Mouse (Mus musculus) G1E (cell line): Measurements from ENCODE around the gene Fadd. TPM values are rescaled to one million over a fixed set of nuclear protein-coding genes. Genes with fewer than 3 reads are reported as not detected.

Experiments
- ATAC-seq: 2 replicates; pipeline ENCODE4 v1.8.0; 2016; ENCODE audit warnings: mild to moderate bottlenecking; ENCODE audit not compliant: insufficient number of reproducible peaks, poor library complexity, low FRiP score, severe bottlenecking; ENCODE audit errors: extremely low read depth
- DNase-seq: peaks from one replicate; pipeline ENCODE4 v3.0.0; 2012; ENCODE audit warnings: low spot score
- H3K27me3 ChIP-seq: 2 replicates; pipeline ENCODE4 v1.6.1; 2012; ENCODE audit warnings: mild to moderate bottlenecking, low read length, inconsistent platforms; ENCODE audit not compliant: insufficient read depth
- H3K36me3 ChIP-seq: replicated peaks from 2 replicates; pipeline ENCODE3; 2012; ENCODE audit warnings: mild to moderate bottlenecking, inconsistent platforms
- H3K4me1 ChIP-seq: 2 replicates; pipeline ENCODE4 v1.6.1; 2012; ENCODE audit warnings: low read depth, low read length, inconsistent platforms, mixed read lengths; ENCODE audit not compliant: insufficient read depth
- H3K4me3 ChIP-seq: 2 replicates; pipeline ENCODE4 v1.5.1; 2012; ENCODE audit warnings: low read depth, mild to moderate bottlenecking, inconsistent platforms, low read length, moderate library complexity, mixed read lengths
- H3K9me3 ChIP-seq: replicated peaks from 2 replicates; pipeline ENCODE4 v1.6.1; 2012; ENCODE audit warnings: inconsistent platforms
- CTCF ChIP-seq: IDR thresholded peaks from 2 replicates; pipeline ENCODE4 v1.5.1; 2012; ENCODE audit warnings: low read depth, low read length, inconsistent platforms, mixed read lengths
- GATA1 ChIP-seq: IDR thresholded peaks from 2 replicates; pipeline ENCODE4 v1.6.1; 2012; ENCODE audit warnings: borderline replicate concordance, low read length, inconsistent platforms, mixed read lengths
- GATA2 ChIP-seq: IDR thresholded peaks from 2 replicates; pipeline ENCODE4 v1.6.1; 2012; ENCODE audit warnings: low read depth, low read length, inconsistent platforms, borderline replicate concordance
- POLR2AphosphoS5 ChIP-seq: IDR thresholded peaks from 2 replicates; pipeline ENCODE4 v1.6.1; 2012; ENCODE audit warnings: low read depth, low read length, inconsistent platforms; ENCODE audit not compliant: insufficient replicate concordance
- TAL1 ChIP-seq: conservative IDR thresholded peaks from 2 replicates; pipeline ENCODE4 v1.6.1; 2012; ENCODE audit warnings: low read depth, low read length, inconsistent platforms, mixed read lengths
- polyA plus RNA-seq: library from polyadenylated mRNA; stranded (reverse); fragments of >175 nt; gene quantifications from 2 replicates; pipeline ENCODE4 v1.2.3, GENCODE M21; 2012
- total RNA-seq, 2 experiments: library from RNA; stranded (forward) in 1 of 2; stranded (reverse) in 1 of 2; fragments of 200-1000 nt in 1 of 2; fragments of >200 nt in 1 of 2; fragmentation: Nextera tagmentation in 1 of 2; gene quantifications; 2 replicates each; pipeline ENCODE4 v1.2.3; 2014 to 2017

Fadd gene
- total and polyA plus RNA-seq, 3 experiments = 4.5 to 9.7 (median 8.0) TPM

DNA sequence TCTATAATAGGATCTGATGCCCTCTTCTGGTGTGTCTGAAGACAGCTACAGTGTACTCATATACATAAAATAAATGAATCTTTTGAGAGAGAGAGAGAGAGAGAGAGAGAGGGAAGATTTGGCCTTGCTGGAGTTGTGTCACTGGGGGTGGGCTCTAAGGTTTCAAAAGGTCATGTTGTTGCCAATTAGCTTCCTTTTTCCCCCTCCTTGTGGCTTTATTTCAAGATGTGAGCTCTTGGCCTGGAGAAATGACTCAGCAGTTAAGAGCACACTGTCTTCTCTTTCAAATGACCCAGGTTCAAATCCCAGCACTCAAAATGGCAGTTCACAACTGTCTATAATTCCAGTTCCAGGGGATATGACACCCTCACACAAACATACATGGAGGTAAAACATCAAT is 14.2 kb downstream of the Fadd start:
- no peak for DNase-seq
- H3K4me3 ChIP-seq = no peak overlapping the region
- H3K36me3 ChIP-seq = no peaks in the 10 kb centered on the region
- peaks cover 62% of the 10 kb centered on the region for H3K27me3 ChIP-seq
- H3K4me1 ChIP-seq = no peaks in the 10 kb centered on the region
- no peak for ATAC-seq
- TF ChIP-seq CTCF (no peak), GATA2 (no peak), TAL1 (no peak), POLR2AphosphoS5 (no peak), GATA1 (no peak)
- no peaks in the 10 kb centered on the region for H3K9me3 ChIP-seq

DNA sequence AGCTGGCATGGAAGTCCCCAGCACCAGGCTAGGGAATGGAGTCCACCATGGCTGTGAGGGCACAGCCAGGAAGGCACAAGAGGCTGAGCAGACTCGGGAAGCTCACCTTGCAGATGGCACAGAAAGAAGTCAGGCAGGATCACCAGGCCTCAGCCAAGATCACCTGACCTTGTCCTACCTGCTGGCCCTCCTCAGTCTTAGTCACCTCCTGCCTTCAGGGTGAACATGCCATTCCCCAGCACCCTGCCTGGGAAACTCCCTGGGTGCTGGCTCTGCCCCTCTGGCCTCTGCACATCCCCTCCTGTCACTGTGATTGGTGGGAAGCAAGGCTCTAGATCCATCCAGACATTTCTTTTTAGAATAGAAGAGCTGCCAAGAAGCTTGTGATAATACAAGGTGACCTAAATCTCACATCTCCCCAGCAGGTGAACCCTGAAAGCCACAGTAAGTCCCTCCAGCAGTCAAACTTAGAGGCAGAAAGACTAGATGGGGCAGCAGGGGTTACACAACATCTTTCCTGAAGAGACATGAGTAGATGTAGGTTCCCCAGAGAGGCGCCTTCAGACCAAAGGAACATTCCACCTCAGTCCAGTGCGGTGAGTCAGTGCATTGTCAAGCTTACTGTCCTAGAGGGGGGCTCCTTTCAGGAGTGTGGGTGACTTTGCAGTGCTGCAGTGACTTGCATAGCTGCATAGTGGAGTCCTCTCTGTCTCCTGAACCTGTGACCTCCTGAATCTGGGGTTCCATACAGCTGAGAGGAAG is 15.2 kb downstream of the Fadd start:
- Histone ChIP-seq H3K27me3 (peaks cover 66% of the 10 kb centered on the region), H3K4me3 (no peak overlapping the region), H3K9me3 (no peaks in the 10 kb centered on the region), H3K36me3 (no peaks in the 10 kb centered on the region), H3K4me1 (no peaks in the 10 kb centered on the region)
- ATAC-seq (no peak), DNase-seq (no peak)
- TF ChIP-seq CTCF (no peak), POLR2AphosphoS5 (no peak), GATA2 (no peak), GATA1 (no peak), TAL1 (no peak)

- no peaks in the 10 kb centered on the region for H3K9me3 ChIP-seq
- TF ChIP-seq POLR2AphosphoS5 (no peak), TAL1 (no peak), GATA2 (no peak), GATA1 (no peak), CTCF (no peak)
- H3K4me1 ChIP-seq = peaks cover 5% of the 10 kb centered on the region
- no peak for ATAC-seq
- H3K27me3 ChIP-seq = peaks cover 64% of the 10 kb centered on the region
- no peak overlapping the region for H3K4me3 ChIP-seq
- DNase-seq = no peak
- no peaks in the 10 kb centered on the region for H3K36me3 ChIP-seq
Measured at GRCm38 (mm10) chr7:144563456-144564155, 18.7 kb downstream of the Fadd start.

- DNase-seq = no peak
- Histone ChIP-seq H3K9me3 (no peaks in the 10 kb centered on the region), H3K27me3 (peaks cover 55% of the 10 kb centered on the region), H3K36me3 (no peaks in the 10 kb centered on the region), H3K4me1 (peaks cover 5% of the 10 kb centered on the region), H3K4me3 (no peak overlapping the region)
- no peak for ATAC-seq
- TF ChIP-seq CTCF = no peak
- no peak for TF ChIP-seq POLR2AphosphoS5
- no peak for TF ChIP-seq GATA2
- TF ChIP-seq GATA1 = no peak
- TF ChIP-seq TAL1 = no peak
Measured at GRCm38 (mm10) chr7:144562016-144562415, 20.2 kb downstream of the Fadd start.

DNA sequence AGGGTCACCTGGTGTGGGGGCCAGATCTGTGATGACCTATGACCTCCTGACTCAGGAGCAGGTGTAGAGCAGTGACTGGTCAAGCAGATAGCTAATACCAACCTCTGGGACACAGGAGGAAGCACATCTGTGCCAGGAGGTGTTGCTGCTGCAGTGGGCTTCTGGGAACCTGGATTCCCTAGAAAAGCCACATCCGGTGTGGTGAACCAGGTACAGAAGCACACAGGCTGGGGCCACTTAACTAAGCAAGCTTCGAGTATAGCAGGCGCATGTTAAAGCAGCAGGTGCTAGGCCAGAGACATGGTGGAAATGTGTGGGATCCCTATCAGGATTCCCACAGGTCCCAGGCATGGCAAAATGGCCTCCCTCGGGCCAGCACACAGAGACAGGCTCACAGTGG is 21.7 kb downstream of the Fadd start:
- no peak for ATAC-seq
- TF ChIP-seq CTCF (no peak), GATA1 (no peak), TAL1 (no peak), GATA2 (no peak), POLR2AphosphoS5 (no peak)
- peaks cover 48% of the 10 kb centered on the region for H3K27me3 ChIP-seq

GRCm38 (mm10) chr7:144558552-144558951 is 23.7 kb downstream of the Fadd start:
- peaks cover 23% of the 10 kb centered on the region for H3K4me1 ChIP-seq
- no peak for TF ChIP-seq GATA1
- TF ChIP-seq CTCF = no peak
- TF ChIP-seq TAL1 = no peak
- no peak for TF ChIP-seq POLR2AphosphoS5
- no peak for TF ChIP-seq GATA2
- ATAC-seq = no peak

More for the DNA sequence above, 21.7 kb downstream of the Fadd start:
- Histone ChIP-seq H3K4me1 (peaks cover 17% of the 10 kb centered on the region), H3K4me3 (no peak overlapping the region), H3K9me3 (no peaks in the 10 kb centered on the region), H3K36me3 (no peaks in the 10 kb centered on the region)
- no peak for DNase-seq

More at GRCm38 (mm10) chr7:144558552-144558951, 23.7 kb downstream of the Fadd start:
- H3K4me3 ChIP-seq = no peak overlapping the region
- H3K36me3 ChIP-seq = no peaks in the 10 kb centered on the region
- no peaks in the 10 kb centered on the region for H3K9me3 ChIP-seq
- H3K27me3 ChIP-seq = peaks cover 39% of the 10 kb centered on the region
- no peak for DNase-seq
